Mouse (Mus musculus) stomach, postnatal 0 days (tissue): ENCODE results near the gene Tmem63a.

ENCODE experiments used
- CTCF ChIP-seq: IDR thresholded peaks from 2 replicates; pipeline ENCODE4 v1.5.1; 2016; ENCODE audit warnings: antibody characterized with exemption, low read depth, mild to moderate bottlenecking, moderate library complexity
- EP300 ChIP-seq: optimal IDR thresholded peaks from 2 replicates; pipeline ENCODE3; 2016; ENCODE audit warnings: antibody characterized with exemption

- TF ChIP-seq CTCF (no peak), EP300 (no peak)
Measured at GRCm38 (mm10) chr1:180943032-180943644, 994 bp downstream of the Tmem63a start.
